Mouse (Mus musculus): ENCODE results near the gene Madd. TPM values are rescaled to one million over a fixed set of nuclear protein-coding genes. Genes with fewer than 3 reads are reported as not detected.

Gene Madd
- polyA plus RNA-seq, 1 experiment from 2014 or later, result 13.4 TPM

GRCm38 (mm10) chr2:91139311-91139710 lies 44.3 kb downstream of the Madd start:
- no peak for ATAC-seq
- Histone ChIP-seq H3K9ac (no peak overlapping the region), H3K4me2 (no peak overlapping the region), H3K36me3 (peaks cover 65% of the 10 kb centered on the region), H3K4me1 (peaks cover 9% of the 10 kb centered on the region; the same call in 1 of the 2 replicates), H3K9me3 (replicated peaks) (no peaks in the 10 kb centered on the region), H3K27me3 (replicated peaks) (no peaks in the 10 kb centered on the region), H3K4me3 (no peak overlapping the region), H3K27ac (no peak overlapping the region)
- 58% methylated on average over 5 of the region's 5 CpGs for WGBS (ENCODE audit: insufficient replicate concordance)

GRCm38 (mm10) chr2:91137481-91137880 lies 46.2 kb downstream of the Madd start:
- no peak for ATAC-seq
- Histone ChIP-seq H3K27me3 (replicated peaks) (no peaks in the 10 kb centered on the region), H3K4me1 (peaks cover 9% of the 10 kb centered on the region; the same call in 1 of the 2 replicates), H3K27ac (no peak overlapping the region), H3K9me3 (replicated peaks) (no peaks in the 10 kb centered on the region), H3K4me3 (no peak overlapping the region), H3K36me3 (peaks cover 50% of the 10 kb centered on the region), H3K4me2 (no peak overlapping the region), H3K9ac (no peak overlapping the region)
- WGBS (ENCODE audit: insufficient replicate concordance), result 79% methylated on average over 6 of the region's 6 CpGs

GRCm38 (mm10) chr2:91136513-91137412 lies 46.9 kb downstream of the Madd start:
- Histone ChIP-seq H3K4me3 (no peak overlapping the region), H3K4me1 (peaks cover 9% of the 10 kb centered on the region; the same call in 1 of the 2 replicates), H3K27me3 (replicated peaks) (no peaks in the 10 kb centered on the region), H3K4me2 (no peak overlapping the region), H3K36me3 (peaks cover 42% of the 10 kb centered on the region), H3K27ac (no peak overlapping the region), H3K9me3 (replicated peaks) (no peaks in the 10 kb centered on the region), H3K9ac (no peak overlapping the region)
- WGBS (ENCODE audit: insufficient replicate concordance), result 69% methylated on average over 11 of the region's 11 CpGs
- no peak for ATAC-seq

- Histone ChIP-seq H3K27ac (no peak overlapping the region), H3K27me3 (replicated peaks) (0 out of 2 replicates have a peak, but pooled peaks cover 3% of the 10 kb centered on the region), H3K36me3 (no peaks in the 10 kb centered on the region; the same call in 1 of the 2 replicates), H3K4me1 (no peaks in the 10 kb centered on the region), H3K9me3 (replicated peaks) (no peaks in the 10 kb centered on the region), H3K4me2 (no peak overlapping the region), H3K4me3 (no peak overlapping the region), H3K9ac (no peak overlapping the region)
- no peak for ATAC-seq
- WGBS (ENCODE audit: insufficient replicate concordance), result 24% methylated on average over 3 of the region's 3 CpGs
Measured at GRCm38 (mm10) chr2:91132035-91132434, 51.6 kb downstream of the Madd start.

GRCm38 (mm10) chr2:91131251-91131650 lies 52.4 kb downstream of the Madd start:
- no peak overlapping the region for H3K9ac ChIP-seq

GRCm38 (mm10) chr2:91130126-91130525 lies 53.5 kb downstream of the Madd start:
- H3K4me3 ChIP-seq, result no peak overlapping the region
- H3K9me3 ChIP-seq (replicated peaks), result no peaks in the 10 kb centered on the region
- H3K27me3 ChIP-seq (replicated peaks), result peaks cover 12% of the 10 kb centered on the region; the same call in 1 of the 2 replicates
- H3K4me1 ChIP-seq, result no peaks in the 10 kb centered on the region
- whole genome bisulfite sequencing (ENCODE audit: insufficient replicate concordance), result 78% methylated on average over 6 of the region's 6 CpGs
- no peak overlapping the region for H3K4me2 ChIP-seq
- H3K27ac ChIP-seq, result no peak overlapping the region
- ATAC-seq, result no peak
- H3K36me3 ChIP-seq, result no peaks in the 10 kb centered on the region
- no peak overlapping the region for H3K9ac ChIP-seq

More at GRCm38 (mm10) chr2:91131251-91131650, 52.4 kb downstream of the Madd start:
- 82% methylated on average over 15 of the region's 15 CpGs for WGBS (ENCODE audit: insufficient replicate concordance)
- Histone ChIP-seq H3K9me3 (replicated peaks) (no peaks in the 10 kb centered on the region), H3K4me2 (no peak overlapping the region), H3K4me1 (no peaks in the 10 kb centered on the region), H3K27me3 (replicated peaks) (0 out of 2 replicates have a peak, but pooled peaks cover 10% of the 10 kb centered on the region), H3K27ac (no peak overlapping the region), H3K4me3 (no peak overlapping the region), H3K36me3 (no peaks in the 10 kb centered on the region)
- ATAC-seq, result no peak

- Histone ChIP-seq H3K9me3 (replicated peaks) (no peaks in the 10 kb centered on the region), H3K36me3 (no peaks in the 10 kb centered on the region), H3K9ac (no peak overlapping the region), H3K4me1 (no peaks in the 10 kb centered on the region), H3K4me3 (no peak overlapping the region), H3K4me2 (no peak overlapping the region), H3K27me3 (replicated peaks) (peaks cover 14% of the 10 kb centered on the region; the same call in 1 of the 2 replicates), H3K27ac (no peak overlapping the region)
- ATAC-seq, result no peak
- 57% methylated on average over 5 of the region's 5 CpGs for WGBS (ENCODE audit: insufficient replicate concordance)
Measured at GRCm38 (mm10) chr2:91128761-91129160, 54.9 kb downstream of the Madd start.

- WGBS (ENCODE audit: insufficient replicate concordance), result 76% methylated on average over 10 of the region's 10 CpGs
Measured at GRCm38 (mm10) chr2:91125101-91125500, 58.5 kb downstream of the Madd start.

GRCm38 (mm10) chr2:91123521-91123920 lies 60.1 kb downstream of the Madd start:
- 64% methylated on average over 6 of the region's 6 CpGs for whole genome bisulfite sequencing (ENCODE audit: insufficient replicate concordance)
- Histone ChIP-seq H3K27ac (no peak overlapping the region), H3K4me1 (no peaks in the 10 kb centered on the region), H3K36me3 (no peaks in the 10 kb centered on the region), H3K27me3 (replicated peaks) (peaks cover 42% of the 10 kb centered on the region), H3K4me2 (no peak overlapping the region), H3K4me3 (no peak overlapping the region), H3K9me3 (replicated peaks) (no peaks in the 10 kb centered on the region), H3K9ac (no peak overlapping the region)
- no peak for ATAC-seq

More at GRCm38 (mm10) chr2:91125101-91125500, 58.5 kb downstream of the Madd start:
- H3K4me3 ChIP-seq, result no peak overlapping the region
- peaks cover 41% of the 10 kb centered on the region for H3K27me3 ChIP-seq (replicated peaks)
- no peak overlapping the region for H3K4me2 ChIP-seq
- no peaks in the 10 kb centered on the region for H3K4me1 ChIP-seq
- no peak overlapping the region for H3K9ac ChIP-seq
- H3K9me3 ChIP-seq (replicated peaks), result no peaks in the 10 kb centered on the region
- no peak for ATAC-seq
- no peak overlapping the region for H3K27ac ChIP-seq
- H3K36me3 ChIP-seq, result no peaks in the 10 kb centered on the region

- no peaks in the 10 kb centered on the region for H3K9me3 ChIP-seq (replicated peaks)
- H3K4me3 ChIP-seq, result no peak overlapping the region
- ATAC-seq, result no peak
- WGBS (ENCODE audit: insufficient replicate concordance), result 66% methylated on average over 7 of the region's 8 CpGs
- H3K27me3 ChIP-seq (replicated peaks), result peaks cover 37% of the 10 kb centered on the region
- H3K27ac ChIP-seq, result no peak overlapping the region
- H3K4me1 ChIP-seq, result 0 out of 2 replicates have a peak, but pooled peaks cover 3% of the 10 kb centered on the region
- no peaks in the 10 kb centered on the region for H3K36me3 ChIP-seq
- H3K4me2 ChIP-seq, result no peak overlapping the region
- H3K9ac ChIP-seq, result no peak overlapping the region
Measured at GRCm38 (mm10) chr2:91121497-91121896, 62.1 kb downstream of the Madd start.

- no peak for ATAC-seq
- 56% methylated on average over 6 of the region's 6 CpGs for WGBS (ENCODE audit: insufficient replicate concordance)
- H3K4me2 ChIP-seq, result no peak overlapping the region
- H3K4me3 ChIP-seq, result no peak overlapping the region
- no peak overlapping the region for H3K9ac ChIP-seq
- H3K9me3 ChIP-seq (replicated peaks), result no peaks in the 10 kb centered on the region
- H3K27ac ChIP-seq, result no peak overlapping the region
- no peaks in the 10 kb centered on the region for H3K36me3 ChIP-seq
- peaks cover 34% of the 10 kb centered on the region for H3K27me3 ChIP-seq (replicated peaks)
- 0 out of 2 replicates have a peak, but pooled peaks cover 3% of the 10 kb centered on the region for H3K4me1 ChIP-seq
Measured at GRCm38 (mm10) chr2:91121011-91121410, 62.6 kb downstream of the Madd start.

GRCm38 (mm10) chr2:91120261-91120671 lies 63.4 kb downstream of the Madd start:
- Histone ChIP-seq H3K4me2 (no peak overlapping the region), H3K27me3 (replicated peaks) (peaks cover 34% of the 10 kb centered on the region), H3K27ac (no peak overlapping the region), H3K9me3 (replicated peaks) (no peaks in the 10 kb centered on the region), H3K4me3 (no peak overlapping the region), H3K4me1 (peaks cover 8% of the 10 kb centered on the region), H3K36me3 (0 out of 2 replicates have a peak, but pooled peaks cover 1% of the 10 kb centered on the region), H3K9ac (no peak overlapping the region)
- 59% methylated on average over 6 of the region's 6 CpGs for WGBS (ENCODE audit: insufficient replicate concordance)
- no peak for ATAC-seq

All from liver, embryonic 12.5 days (tissue).